Mouse (Mus musculus) hindbrain, embryonic 14.5 days (tissue): Measurements from ENCODE around the gene Ajuba. TPM values are rescaled to one million over a fixed set of nuclear protein-coding genes. Genes with fewer than 3 reads are reported as not detected.
A peak's percentile ranks its signal among the peaks of the same experiment; 100 is the strongest.

Source experiments
- ATAC-seq: fragments of 200-750 bp; cut with Nextera tagmentation; 2 replicates; pipeline ENCODE4 v1.8.0; 2017; ENCODE audit warnings: moderate number of reproducible peaks, mild to moderate bottlenecking, moderate TSS enrichment, moderate library complexity; ENCODE audit not compliant: low FRiP score
- DNase-seq: peaks from one replicate; pipeline ENCODE4 v3.0.0-alpha.2; 2015; ENCODE audit warnings: low spot score
- H3K27ac ChIP-seq: fragments of 300-500 bp; sonication (generic); 2 replicates; pipeline ENCODE4 v1.5.1; 2014; ENCODE audit warnings: mild to moderate bottlenecking, moderate library complexity
- H3K27me3 ChIP-seq: fragments of 300-500 bp; sonication (generic); 2 replicates; pipeline ENCODE4 v1.6.1; 2014; ENCODE audit warnings: mild to moderate bottlenecking, low read length, mixed read lengths; ENCODE audit not compliant: control insufficient read depth, insufficient read depth
- H3K36me3 ChIP-seq: fragments of 300-500 bp; sonication (generic); replicated peaks from 2 replicates; pipeline ENCODE4 v1.6.1; 2014; ENCODE audit not compliant: control insufficient read depth, insufficient read depth
- H3K4me1 ChIP-seq: fragments of 300-500 bp; sonication (generic); replicated peaks from 2 replicates; pipeline ENCODE4 v1.6.1; 2014; ENCODE audit warnings: antibody characterized with exemption, low read length, mixed read lengths; ENCODE audit not compliant: control insufficient read depth, insufficient read depth
- H3K4me2 ChIP-seq: fragments of 300-500 bp; sonication (generic); replicated peaks from 2 replicates; pipeline ENCODE4 v1.6.1; 2014; ENCODE audit warnings: mild to moderate bottlenecking, moderate library complexity
- H3K4me3 ChIP-seq: fragments of 300-500 bp; sonication (generic); replicated peaks from 2 replicates; pipeline ENCODE4 v1.5.1; 2014; ENCODE audit warnings: mild to moderate bottlenecking, low read length
- H3K9ac ChIP-seq: fragments of 300-500 bp; sonication (generic); 2 replicates; pipeline ENCODE4 v1.6.1; 2014
- H3K9me3 ChIP-seq: fragments of 300-500 bp; sonication (generic); 2 replicates; pipeline ENCODE4 v1.6.1; 2016; ENCODE audit warnings: low read length; ENCODE audit not compliant: control insufficient read depth
- WGBS: fragments of 180-500 bp; shearing (Covaris S2); extraction: QIAGEN DNeasy Blood & Tissue Kit; methylation state at CpG from one replicate; pipeline ENCODE4 v1.1.7; 2014; 5-methylcytosine and 5-hydroxymethylcytosine counted together
- polyA plus RNA-seq: library from polyadenylated mRNA; unstranded; fragments of >200 nt; fragmentation: Nextera tagmentation; extraction: Ambion mirVana; gene quantifications from 2 replicates; pipeline ENCODE4 v1.2.1, GENCODE M21; 2014

Ajuba gene
- polyA plus RNA-seq, 1 experiment from 2014 or later, result 5.0 TPM

DNA sequence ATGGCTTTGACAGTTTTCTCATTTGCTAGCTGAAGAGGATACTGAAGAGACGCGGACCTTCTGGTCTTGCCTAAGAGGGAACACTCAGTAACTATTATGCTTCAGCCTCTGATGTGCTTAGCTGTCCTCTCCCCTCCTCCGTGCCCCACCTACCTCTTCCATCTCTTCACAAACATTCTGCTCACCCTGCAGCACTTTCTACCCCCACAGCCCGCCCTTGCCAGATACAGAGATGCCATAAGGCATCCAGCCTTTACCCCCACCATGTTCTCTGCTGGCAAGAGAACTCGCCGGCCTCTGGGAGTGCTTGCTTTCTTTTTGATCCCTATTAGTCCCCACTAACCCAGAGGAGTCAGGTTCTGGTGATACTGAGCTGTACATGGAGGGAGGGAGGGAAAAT, 33.3 kb upstream of the Ajuba start:
- no peak for ATAC-seq

DNA sequence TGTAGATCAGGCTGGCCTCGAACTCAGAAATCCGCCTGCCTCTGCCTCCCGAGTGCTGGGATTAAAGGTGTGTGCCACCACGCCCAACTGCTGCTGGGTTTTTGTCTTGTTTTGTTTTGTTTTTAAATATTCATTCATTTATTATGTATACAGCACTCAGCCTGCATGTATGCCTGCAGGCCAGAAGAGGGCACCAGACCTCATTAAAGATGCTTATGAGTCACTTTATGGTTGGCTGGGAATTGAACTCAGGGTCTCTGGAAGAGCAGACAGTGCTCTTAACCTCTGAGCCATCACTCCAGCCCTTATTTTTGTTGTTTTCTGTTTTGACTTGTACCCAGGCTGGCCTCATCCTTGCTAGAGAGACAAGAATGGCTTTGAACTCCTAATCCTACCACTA, 32.6 kb upstream of the Ajuba start:
- no peak overlapping the region for H3K9ac ChIP-seq
- WGBS, result 75% methylated on average over 4 of the region's 4 CpGs
- no peak for ATAC-seq

More for the DNA sequence above, 33.3 kb upstream of the Ajuba start:
- Histone ChIP-seq H3K27me3 (no peaks in the 10 kb centered on the region), H3K4me3 (no peak overlapping the region), H3K4me1 (no peaks in the 10 kb centered on the region; the same call in 1 of the 2 replicates), H3K4me2 (no peak overlapping the region), H3K36me3 (peaks cover 45% of the 10 kb centered on the region), H3K9ac (no peak overlapping the region), H3K27ac (0 out of 2 replicates have a peak overlapping the region, but pooled peaks have one; percentile 1), H3K9me3 (no peaks in the 10 kb centered on the region)
- DNase-seq, result no peak
- 84% methylated on average over 6 of the region's 6 CpGs for WGBS

DNA sequence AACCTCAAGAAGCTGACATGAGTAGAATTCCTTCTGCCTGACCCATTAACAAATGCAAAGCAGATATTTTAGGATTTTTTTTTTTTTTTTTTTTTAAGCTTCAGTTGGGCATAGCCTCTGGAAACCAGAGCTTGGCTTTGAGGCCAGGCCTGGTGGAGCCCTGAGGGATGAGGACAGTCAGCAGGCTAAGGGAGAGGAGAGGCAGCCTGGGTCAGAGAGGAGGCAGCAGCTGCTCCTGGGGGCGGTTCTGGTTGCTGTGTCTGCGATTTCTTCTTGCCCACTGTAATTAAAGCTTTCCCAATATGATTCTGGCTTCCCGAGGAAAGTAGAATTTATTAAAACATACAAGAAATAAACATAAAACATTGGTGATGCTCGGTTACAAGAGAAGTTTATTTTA, 31.9 kb upstream of the Ajuba start:
- Histone ChIP-seq H3K27ac (no peak overlapping the region), H3K36me3 (peaks cover 31% of the 10 kb centered on the region), H3K27me3 (no peaks in the 10 kb centered on the region), H3K4me2 (no peak overlapping the region), H3K9ac (no peak overlapping the region), H3K9me3 (no peaks in the 10 kb centered on the region), H3K4me1 (peaks cover 12% of the 10 kb centered on the region), H3K4me3 (no peak overlapping the region)
- 68% methylated on average over 4 of the region's 4 CpGs for WGBS
- DNase-seq (no peak), ATAC-seq (no peak)

More for the DNA sequence above, 32.6 kb upstream of the Ajuba start:
- Histone ChIP-seq H3K4me3 (no peak overlapping the region), H3K27ac (no peak overlapping the region), H3K4me2 (no peak overlapping the region), H3K4me1 (peaks cover 4% of the 10 kb centered on the region), H3K27me3 (no peaks in the 10 kb centered on the region), H3K36me3 (peaks cover 38% of the 10 kb centered on the region), H3K9me3 (no peaks in the 10 kb centered on the region)
- no peak for DNase-seq

DNA sequence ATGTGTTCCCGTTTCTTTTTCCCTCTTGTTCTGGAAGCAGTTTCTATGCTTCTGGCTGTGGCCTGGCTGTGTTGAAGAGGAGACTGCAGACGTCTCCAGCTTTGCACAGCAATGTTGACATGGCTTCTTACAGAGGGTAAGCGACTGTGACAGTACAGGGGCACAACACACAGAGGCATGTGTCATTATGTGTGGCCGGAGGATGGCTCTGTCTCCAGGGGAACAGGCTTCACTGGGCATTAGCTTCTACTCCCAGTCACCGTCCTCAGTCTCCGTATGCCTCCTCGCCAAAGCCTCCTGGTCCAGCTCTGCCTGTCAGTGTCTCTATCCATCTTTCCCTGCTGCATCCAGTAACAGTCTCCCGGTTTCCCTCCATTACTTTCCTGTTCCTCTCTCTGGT, 29.9 kb upstream of the Ajuba start:
- H3K9ac ChIP-seq, result no peak overlapping the region

DNA sequence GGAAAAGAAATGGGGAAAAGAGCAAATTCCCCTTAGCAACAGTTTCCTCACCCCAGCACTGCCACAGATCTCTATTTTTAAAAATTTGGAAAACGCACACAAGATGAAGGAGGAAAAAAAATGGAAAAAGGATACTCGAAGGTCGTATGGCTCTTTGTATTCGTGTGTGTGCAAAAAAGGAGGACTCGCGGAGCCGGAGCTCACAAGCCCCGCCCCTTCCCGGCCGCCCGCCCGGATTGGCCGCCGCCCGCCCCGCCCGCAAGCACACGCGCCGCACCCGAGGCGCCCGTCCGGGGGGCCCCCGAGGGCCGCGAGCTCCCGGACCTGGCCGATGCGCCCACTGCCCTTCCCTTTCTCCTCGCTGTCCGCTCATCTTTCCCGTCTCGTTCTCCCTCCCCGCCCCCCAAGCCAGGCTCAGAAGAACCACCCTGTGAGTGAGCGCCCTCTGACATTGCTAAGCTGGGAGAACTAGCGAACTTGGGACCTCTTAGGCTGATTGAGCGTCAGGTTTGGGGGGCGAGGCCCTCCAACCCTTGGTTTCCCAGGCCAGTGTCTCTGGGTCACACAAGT, 28.5 kb upstream of the Ajuba start, which contains the start of gene 4931414P19Rik:
Gene 4931414P19Rik (minus strand): TSS at position 242 of the 570 bp plus-strand sequence.
- DNase-seq (peak; percentile 79), ATAC-seq (peak; percentile 22; the same call in 1 of the 2 replicates)
- Histone ChIP-seq H3K4me2 (peak within 1 kb of the TSS; percentile 69), H3K27ac (peak within 1 kb of the TSS; percentile 75), H3K4me3 (peak within 1 kb of the TSS; percentile 44), H3K27me3 (no peaks in the 10 kb centered on the region), H3K9me3 (no peaks in the 10 kb centered on the region), H3K4me1 (peaks cover 25% of the 10 kb centered on the region), H3K9ac (peak within 1 kb of the TSS; percentile 64), H3K36me3 (0 out of 2 replicates have a peak, but pooled peaks cover 3% of the 10 kb centered on the region)
- WGBS, result under 1% methylated on average over 39 of the region's 39 CpGs

More for the DNA sequence above, 29.9 kb upstream of the Ajuba start:
- H3K4me3 ChIP-seq, result no peak overlapping the region
- DNase-seq (no peak), ATAC-seq (no peak)
- no peaks in the 10 kb centered on the region for H3K27me3 ChIP-seq
- H3K4me2 ChIP-seq, result no peak overlapping the region
- WGBS, result 37% methylated on average over 8 of the region's 8 CpGs
- peaks cover 24% of the 10 kb centered on the region for H3K4me1 ChIP-seq
- H3K36me3 ChIP-seq, result peaks cover 16% of the 10 kb centered on the region; the same call in 1 of the 2 replicates
- H3K9me3 ChIP-seq, result no peaks in the 10 kb centered on the region
- H3K27ac ChIP-seq, result peak overlapping the region; percentile 38; the same call in 1 of the 2 replicates

DNA sequence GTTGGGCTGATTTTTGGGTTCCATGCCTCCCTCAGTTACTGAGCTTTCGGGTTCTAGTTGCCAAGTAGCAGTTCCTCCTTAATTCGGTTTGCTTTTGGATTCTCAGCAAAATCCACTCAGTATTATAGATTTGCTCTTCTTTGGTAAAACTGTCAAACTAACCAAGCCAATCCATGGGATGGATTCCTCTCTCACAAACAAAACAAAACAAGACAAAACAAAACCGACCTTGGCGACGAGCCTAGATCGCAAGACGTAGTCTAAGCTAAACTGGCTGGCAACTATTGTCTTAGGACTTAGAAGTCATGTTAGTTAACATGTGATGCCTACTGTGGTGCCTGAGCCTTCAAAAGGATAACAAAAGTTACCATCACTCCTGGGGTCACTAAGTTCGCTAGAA, 26.3 kb upstream of the Ajuba start:
- H3K27me3 ChIP-seq, result no peaks in the 10 kb centered on the region
- peak overlapping the region; percentile 59 for H3K4me2 ChIP-seq
- DNase-seq (peak; percentile 37), ATAC-seq (no peak)
- no peak overlapping the region for H3K9ac ChIP-seq
- no peaks in the 10 kb centered on the region for H3K9me3 ChIP-seq
- H3K27ac ChIP-seq, result peak overlapping the region; percentile 95
- 79% methylated on average over 8 of the region's 8 CpGs for WGBS
- peaks cover 25% of the 10 kb centered on the region for H3K4me1 ChIP-seq
- no peaks in the 10 kb centered on the region for H3K36me3 ChIP-seq
- H3K4me3 ChIP-seq, result peak overlapping the region; percentile 52

DNA sequence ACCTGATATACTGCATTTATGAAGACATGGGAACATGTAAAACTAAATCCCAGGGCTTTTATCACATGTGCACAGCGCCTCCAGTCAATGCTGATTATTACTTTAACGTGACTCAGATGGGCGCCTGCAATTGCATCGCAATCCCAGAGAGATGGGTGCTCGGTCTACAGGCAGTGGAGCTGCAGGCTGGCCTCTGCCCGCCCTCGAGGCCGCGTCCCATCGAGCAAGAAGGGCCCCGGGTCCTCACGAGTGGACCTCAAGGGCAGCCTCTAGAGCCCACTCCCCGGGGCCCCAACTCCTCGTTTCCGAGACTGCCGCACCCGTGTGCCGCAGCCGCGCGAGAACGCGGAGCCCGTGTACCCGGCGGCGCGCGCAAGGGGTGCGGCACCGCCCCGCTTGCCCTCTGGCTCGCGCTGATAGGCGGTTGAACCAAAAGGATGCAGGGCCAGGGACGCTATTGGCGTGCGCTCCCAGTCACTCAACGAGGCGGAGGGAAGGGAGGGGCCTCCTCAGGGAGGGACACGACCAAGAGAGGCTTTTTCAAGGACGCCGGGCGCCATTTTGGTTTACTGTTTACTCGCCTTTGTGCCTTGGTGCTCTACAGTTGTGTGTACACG, 25.8 kb upstream of the Ajuba start:
- H3K4me3 ChIP-seq, result peak overlapping the region; percentile 52

DNA sequence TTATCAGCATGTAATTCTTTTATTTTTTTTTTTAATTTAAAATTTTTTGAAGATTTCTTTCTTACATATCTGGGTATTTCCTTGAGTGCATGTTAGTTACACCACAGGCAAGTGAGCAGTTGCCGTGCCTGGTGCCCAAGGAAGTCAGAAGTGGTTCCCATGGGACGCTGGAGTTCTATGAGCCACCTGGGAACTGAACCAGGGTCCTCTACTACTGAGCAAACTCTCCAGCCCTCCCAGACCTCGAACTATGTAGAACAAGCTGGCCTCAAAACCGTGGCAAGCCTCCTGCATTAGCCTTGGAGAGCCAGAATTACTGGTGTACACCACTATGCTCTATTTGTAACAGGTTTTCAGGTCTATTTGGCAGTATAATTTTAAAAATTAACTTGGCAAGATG, 25.3 kb upstream of the Ajuba start:
- Histone ChIP-seq H3K4me3 (peak overlapping the region; percentile 52), H3K4me1 (peaks cover 25% of the 10 kb centered on the region), H3K9ac (peak overlapping the region; percentile 78), H3K36me3 (no peaks in the 10 kb centered on the region), H3K27me3 (no peaks in the 10 kb centered on the region), H3K4me2 (peak overlapping the region; percentile 59), H3K27ac (peak overlapping the region; percentile 95), H3K9me3 (no peaks in the 10 kb centered on the region)
- WGBS, result 34% methylated on average over 4 of the region's 4 CpGs
- ATAC-seq (no peak; the same call in 1 of the 2 replicates), DNase-seq (no peak)

More for the DNA sequence above, 25.8 kb upstream of the Ajuba start:
- peak overlapping the region; percentile 59 for H3K4me2 ChIP-seq
- H3K36me3 ChIP-seq, result no peaks in the 10 kb centered on the region
- under 1% methylated on average over 46 of the region's 46 CpGs for WGBS
- no peaks in the 10 kb centered on the region for H3K9me3 ChIP-seq
- no peaks in the 10 kb centered on the region for H3K27me3 ChIP-seq
- peak; percentile 99 for ATAC-seq
- H3K4me1 ChIP-seq, result peaks cover 25% of the 10 kb centered on the region
- peak; percentile 95 for DNase-seq
- peak overlapping the region; percentile 95 for H3K27ac ChIP-seq
- H3K9ac ChIP-seq, result peak overlapping the region; percentile 78

DNA sequence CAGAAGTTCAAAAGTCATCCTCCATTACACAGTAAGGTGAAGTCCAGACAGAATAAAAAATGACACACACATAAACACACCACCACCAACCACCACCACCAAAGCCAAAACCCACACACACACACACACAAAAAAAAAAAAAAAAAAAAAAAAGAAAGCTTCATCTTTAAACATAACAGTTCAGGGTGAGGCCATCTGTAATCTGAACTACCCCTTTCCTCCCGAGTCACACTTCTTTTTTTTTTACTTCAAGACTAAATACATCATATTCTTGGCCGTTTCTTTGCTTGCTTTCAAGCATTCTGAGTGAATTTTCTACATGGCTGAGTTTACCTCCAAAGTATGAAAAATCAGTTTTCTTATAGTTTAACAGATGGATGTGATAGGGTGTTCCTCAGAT, 24.2 kb upstream of the Ajuba start:
- DNase-seq (no peak), ATAC-seq (no peak)
- H3K27ac ChIP-seq, result no peak overlapping the region
- H3K4me1 ChIP-seq, result peaks cover 25% of the 10 kb centered on the region
- no peaks in the 10 kb centered on the region for H3K36me3 ChIP-seq
- H3K4me3 ChIP-seq, result no peak overlapping the region
- no peak overlapping the region for H3K9ac ChIP-seq
- 79% methylated on average over 2 of the region's 2 CpGs for WGBS
- no peak overlapping the region for H3K4me2 ChIP-seq
- H3K27me3 ChIP-seq, result no peaks in the 10 kb centered on the region
- H3K9me3 ChIP-seq, result no peaks in the 10 kb centered on the region
